Mouse (Mus musculus): ENCODE measurements at regions not wholly inside any gene's neighbourhood (a gene's known extent, or its start where the extent isn't known, plus 50 kb on each side); places are given as distances from the start of the nearest gene placed in this dataset.
A peak's percentile ranks its signal among the peaks of the same experiment; 100 is the strongest.

- peak; percentile 78 for DNase-seq (ENCODE audit: low spot score)
These were observed 76.7 kb upstream of the Slitrk3 start for GRCm38 (mm10) chr3:73134316-73134715.

- no peak for DNase-seq (ENCODE audit: low spot score)
These were observed 67.5 kb upstream of the Slitrk3 start for GRCm38 (mm10) chr3:73125143-73125542.

GRCm38 (mm10) chr3:73109102-73109501 lies 51.5 kb upstream of the Slitrk3 start:
- DNase-seq (ENCODE audit: low spot score): no peak

Measured in embryo, embryonic 10 days (tissue).